Mouse (Mus musculus) cerebellum, adult 9-10 months (tissue): ENCODE data around the gene Ppil6.
A peak's percentile ranks its signal among the peaks of the same experiment; 100 is the strongest.

Experiments used
- DNase-seq: peaks from one replicate; pipeline ENCODE4 v3.0.0; 2022

Gene Ppil6

DNA sequence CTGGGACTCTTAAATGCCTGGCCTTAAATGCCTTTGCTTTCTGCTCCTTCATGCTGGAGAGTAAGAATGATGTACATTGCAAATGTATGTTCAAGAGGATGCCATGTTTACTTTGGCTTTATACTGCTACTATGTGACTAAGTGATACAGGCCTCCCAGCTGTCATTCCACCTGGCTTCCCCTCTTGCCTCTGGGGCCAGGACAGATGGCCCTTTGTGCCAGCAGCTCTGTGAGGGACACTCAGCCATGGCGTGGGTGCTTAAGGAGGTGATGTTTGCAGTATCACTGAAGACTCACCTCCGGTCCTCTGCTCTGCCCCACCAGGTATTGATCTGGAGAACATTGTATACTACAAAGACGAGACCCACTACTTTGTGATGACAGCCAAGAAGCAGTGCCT, 10.3 kb upstream of the Ppil6 start:
- DNase-seq, result no peak

DNA sequence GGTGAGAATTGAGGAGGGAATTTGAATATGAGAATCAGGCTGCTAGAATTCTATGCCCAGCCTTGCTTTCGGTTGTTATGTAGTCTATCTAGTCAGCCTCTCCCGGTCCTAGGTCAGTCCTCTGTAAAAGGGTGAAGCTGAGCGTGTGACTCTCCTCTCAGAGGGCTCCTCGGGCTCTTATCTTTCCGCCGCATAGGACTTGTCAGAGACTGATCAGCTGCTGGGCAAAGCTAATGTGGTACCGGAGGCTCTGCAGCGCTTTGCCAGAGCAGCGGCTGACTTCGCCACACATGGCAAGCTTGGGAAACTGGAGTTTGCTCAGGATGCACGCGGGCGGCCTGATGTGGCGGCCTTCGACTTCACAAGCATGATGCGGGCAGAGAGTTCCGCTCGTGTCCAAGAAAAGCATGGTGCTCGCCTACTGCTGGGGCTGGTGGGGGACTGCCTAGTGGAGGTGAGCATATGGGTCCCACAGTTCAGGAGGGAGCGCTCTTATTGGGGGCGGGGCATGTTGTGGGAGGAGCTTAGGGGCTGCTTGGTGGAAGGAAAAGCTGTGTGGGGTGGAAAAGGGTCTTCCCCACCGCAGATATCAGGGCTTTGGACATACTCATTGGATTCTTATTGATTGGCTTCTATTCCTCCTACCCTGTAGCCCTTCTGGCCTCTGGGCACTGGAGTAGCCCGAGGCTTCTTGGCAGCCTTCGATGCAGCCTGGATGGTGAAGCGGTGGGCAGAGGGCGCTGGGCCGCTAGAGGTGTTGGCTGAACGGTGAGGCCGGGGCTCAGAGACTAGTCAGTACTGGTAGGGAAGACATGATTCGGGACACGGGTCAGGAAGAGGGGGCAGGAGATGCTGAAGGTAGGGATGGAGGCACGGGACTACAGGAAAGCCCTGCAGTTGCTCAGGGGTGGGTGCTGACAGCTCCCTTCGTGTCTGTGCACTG, 9.0 kb upstream of the Ppil6 start:
- no peak for DNase-seq

DNA sequence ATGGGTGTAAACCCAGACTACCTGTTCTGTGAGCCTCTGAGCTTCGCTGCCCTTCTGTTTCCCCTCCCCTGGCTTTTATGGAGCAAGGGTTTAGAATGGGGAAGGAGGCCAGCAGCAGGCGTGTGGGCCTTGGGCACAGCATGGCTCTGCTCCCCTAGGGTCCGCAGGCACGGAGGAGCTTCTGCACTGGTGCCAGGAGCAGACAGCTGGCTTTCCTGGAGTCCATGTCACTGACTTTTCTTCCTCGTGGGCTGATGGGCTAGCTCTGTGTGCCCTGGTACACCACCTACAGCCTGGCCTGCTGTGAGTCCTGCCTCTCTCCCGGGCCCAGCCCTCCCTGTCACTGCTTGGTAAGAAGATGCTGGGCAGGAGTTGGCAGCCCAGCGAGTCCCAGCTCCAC, 7.8 kb upstream of the Ppil6 start:
- peak; percentile 47 for DNase-seq

DNA sequence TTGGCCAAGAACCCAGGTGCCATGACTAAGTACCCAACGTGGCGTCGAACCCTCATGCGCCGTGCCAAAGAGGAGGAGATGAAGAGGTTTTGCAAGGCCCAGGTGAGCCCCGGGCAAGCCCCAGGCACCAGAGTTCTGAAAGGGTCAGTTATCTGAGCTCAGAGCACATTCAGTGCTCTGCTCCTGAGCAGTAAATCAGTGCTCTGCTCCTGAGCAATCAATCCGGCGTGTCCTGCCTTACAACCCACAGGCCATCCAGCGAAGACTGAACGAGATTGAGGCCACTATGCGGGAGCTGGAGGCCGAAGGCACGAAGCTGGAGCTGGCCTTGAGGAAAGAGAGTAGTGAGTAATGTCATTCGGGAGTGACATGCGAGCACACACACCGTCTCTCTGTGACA, 4.5 kb upstream of the Ppil6 start:
- DNase-seq, result no peak

DNA sequence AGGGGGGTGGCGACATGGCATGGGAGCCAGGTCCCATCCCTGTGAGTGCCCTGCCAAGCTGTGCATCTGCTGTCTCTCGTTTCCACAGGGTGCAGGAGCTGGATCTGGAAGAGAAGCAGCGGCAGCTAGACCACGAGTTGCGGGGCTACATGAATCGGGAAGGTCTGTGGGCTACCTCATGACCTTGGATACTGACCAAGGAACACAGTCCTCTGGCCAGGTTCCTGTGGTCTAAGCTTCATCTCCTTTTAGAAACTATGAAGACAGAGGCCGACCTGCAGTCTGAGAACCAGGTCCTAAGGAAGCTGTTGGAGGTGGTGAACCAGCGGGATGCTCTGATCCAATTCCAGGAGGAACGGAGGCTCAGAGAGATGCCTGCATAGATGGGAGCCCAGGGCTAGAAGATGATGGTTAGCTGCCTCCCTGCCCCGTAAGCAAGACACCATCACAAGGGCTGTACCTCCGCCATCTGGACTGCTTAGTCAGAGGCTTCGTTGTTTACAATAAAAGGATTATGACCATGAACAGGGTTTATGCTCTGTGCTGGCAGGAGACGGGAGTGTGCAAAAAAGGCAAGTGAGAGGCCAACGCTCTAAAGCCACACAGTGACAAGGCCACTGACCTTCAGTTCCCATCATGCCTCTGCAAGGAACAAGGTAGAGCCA, 3.6 kb upstream of the Ppil6 start:
- no peak for DNase-seq

DNA sequence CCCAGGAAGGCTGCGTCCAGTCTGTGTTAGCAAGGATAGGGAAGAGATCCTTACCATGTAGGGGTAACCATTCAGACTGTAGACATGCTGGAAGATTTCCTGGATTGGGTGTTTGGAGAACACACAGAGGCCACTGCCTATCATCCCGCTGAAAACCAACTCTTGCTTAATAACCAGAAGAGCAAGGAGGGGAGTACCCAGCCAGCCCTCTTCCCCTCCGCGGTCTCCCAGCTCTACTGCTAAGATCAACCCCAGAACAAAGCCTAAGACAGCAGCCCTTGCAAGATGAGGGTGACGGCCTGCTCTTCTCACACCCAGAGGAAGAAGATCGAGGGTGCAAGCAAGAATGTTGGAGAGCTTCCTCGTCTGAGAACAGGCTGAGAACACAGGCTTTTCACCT, 1.4 kb upstream of the Ppil6 start:
- DNase-seq, result no peak

DNA sequence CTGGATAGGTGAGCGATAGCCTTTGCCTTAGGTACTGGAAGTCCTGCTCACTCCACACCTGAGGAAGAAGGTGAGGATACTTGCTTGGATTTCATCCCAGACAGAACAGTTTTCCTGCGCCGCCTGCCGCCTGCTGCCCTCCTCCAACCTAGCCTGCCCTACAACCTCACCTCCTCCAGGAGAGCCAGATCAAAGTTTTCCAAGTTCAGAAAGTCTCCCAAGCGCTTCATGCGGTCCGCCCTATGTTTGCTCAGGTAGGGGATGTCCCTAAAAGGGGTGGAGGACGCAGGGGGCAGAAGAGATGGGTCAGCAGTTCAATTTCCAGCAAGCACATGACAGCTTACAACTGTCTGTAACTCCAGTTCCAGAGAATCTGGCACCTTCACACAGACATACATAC, 945 bp upstream of the Ppil6 start:
- no peak for DNase-seq

DNA sequence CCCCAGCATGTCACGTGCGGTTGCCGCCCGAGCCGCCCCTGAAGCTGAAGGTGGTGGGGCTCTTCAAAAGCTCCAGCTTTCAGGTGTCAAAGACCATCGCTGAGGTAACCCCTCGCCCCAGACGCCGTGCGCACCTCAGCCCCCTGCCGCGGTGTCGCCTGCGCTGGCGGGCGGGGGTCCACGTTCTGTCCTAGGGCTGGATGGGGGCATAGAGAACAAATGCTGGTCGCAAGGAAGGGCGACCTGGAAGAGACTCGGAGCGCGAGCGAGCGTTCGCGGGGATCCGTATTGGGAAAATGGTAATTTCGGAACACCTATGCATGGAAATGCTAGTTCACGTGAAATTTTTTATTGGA, 257 bp downstream of the Ppil6 start:
- no peak for DNase-seq

DNA sequence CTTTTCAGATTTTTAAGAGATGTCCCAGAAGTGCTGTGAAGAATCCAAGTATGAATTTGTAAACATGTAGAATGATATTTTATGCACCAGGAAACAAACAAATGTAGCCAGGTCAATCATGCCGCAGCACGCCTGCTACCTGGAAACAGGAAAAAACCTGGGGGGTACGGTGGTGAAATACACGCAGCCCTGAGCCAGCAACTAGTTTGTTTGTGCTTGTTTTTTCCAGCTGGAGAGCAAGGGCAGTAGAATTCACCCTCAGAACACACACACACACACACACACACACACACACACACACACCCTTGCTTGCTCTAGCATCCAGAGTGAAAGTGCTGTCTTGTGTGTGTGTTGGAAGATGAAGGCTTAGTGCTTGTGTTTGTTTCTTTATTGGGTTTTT, 872 bp downstream of the Ppil6 start:
- DNase-seq, result no peak

DNA sequence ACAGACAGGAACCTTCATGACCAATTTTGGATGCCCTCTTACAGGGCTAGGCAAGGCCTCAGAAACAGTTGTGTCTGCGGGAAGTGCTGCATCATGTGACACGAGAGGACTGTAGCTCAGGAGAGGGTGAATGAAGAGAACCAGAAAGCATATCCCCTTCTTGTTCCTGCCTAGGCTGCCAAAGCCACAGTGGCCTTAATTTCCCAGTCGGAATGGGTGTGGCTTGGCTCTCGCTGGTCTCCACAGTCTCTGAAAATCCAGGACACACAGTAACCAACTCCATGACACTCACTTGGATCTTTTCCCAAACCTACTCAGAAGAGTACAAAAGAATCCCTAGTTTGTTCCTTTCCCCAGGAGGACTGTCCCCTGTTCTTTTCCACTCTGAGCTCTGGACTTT, 10.7 kb downstream of the Ppil6 start:
- DNase-seq, result no peak

DNA sequence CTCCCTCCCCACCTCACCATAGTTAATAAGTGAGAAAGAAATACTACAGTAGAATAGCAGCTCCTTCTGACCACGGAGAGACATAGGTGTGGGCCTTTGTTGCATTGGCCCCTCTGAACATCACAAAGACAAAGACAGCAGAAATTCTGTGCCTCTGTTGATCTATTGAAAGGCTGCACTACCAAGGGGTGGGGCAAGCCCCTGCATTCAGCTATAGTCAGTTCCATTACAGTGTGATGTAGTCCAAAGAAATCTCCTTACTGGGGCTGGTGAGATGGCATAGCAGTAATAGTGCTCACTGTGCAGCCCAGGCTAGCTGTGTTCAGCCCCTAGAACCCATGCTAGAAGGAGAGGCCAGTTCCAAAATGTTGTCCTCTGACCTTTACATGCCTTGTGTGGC, 14.8 kb downstream of the Ppil6 start:
- no peak for DNase-seq

DNA sequence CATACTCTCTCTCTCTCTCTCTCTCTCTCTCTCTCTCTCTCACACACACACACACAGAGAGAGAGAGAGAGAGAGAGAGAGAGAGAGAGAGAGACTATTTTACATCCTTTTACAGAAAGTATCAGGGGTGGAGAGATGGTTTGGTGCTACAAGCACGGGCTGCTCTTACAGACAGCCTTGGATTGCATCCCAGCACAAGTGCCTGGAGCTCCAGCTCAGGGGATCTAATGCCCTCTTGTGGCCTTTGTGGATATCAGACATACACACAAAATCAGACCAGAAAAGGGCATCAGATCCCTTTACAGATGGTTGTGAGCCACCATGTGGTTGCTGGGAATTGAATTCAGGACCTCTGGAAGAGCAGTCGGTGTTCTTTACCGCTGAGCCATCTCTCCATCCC, 15.2 kb downstream of the Ppil6 start:
- DNase-seq, result peak; percentile 90

DNA sequence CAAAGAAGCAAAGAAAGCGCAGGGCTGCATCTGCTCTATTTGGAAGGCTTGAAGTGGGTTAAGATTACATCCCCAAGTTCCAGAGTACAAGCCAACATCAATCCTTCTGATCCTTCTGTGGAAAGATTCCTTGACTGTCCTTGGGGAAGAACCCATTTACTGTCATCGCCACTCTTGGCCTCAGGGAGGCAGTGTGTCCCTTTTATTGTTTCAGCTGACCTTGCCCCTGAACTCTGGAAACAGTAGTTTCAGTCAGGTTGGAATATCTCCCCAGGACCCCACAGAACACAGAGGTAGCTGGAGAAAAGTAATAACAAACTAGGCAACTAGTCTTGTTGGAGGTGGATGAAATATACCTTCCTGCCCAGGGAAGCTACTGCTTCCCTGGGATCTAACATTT, 18.9 kb downstream of the Ppil6 start:
- DNase-seq, result no peak

DNA sequence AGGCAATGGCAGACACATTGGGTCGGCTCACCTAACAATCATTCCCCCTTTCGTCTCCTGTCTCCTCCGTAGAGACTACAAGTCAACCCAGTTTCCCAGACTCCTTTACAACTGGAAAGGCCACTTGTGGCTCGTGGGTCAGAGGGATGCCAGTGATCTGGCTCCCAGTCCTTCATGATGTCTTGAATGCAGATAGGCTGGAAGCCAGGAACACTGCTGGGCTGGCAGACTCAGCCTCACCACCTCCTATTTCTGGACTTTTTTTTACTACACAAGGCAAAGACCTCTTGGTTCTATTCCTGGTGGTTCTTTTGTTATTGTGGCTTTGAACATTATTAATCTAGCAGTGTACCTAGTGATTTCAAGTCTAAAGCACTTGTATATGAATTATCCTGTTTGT, 24.1 kb downstream of the Ppil6 start:
- DNase-seq, result no peak

DNA sequence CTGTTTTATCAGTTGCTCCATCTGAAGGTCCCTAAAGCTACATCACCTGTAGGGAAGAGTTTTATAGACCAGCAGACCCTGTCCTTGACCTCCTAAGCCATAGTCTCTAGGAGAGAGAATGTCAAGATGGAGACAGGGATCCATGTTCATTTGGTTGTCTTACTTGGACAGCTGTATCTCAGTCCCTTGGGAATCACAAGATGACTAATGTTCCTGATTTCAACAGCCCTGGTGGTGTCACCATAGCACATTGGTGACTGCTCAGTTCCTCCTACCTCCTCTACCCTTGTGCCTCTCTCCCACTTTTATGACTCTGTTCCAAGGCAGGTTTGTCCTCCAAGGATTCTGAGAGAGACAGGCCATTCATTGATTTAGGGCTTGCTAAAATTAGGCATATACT, 24.7 kb downstream of the Ppil6 start:
- DNase-seq, result no peak

DNA sequence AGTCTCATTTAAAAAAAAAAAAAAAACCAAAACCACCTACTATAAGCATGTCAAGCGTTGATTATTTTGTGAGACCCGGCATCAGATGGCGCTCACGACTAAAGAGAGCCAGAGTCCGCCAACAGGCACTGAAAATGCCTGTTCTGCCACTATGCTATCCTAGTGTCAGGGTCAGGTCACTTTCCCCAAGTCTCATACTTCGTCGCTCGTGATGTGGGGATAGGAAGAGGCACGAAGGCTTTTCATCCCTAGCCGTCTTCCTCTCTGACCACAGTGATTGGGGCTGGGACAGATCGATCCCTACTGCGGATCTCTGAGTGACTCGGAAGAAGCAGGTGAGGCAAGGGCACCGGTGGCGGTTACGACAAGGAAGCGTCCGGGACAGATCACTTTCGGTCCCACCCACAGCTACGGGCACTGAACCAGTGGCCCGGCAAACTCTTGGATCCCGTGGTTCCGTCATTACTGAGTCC, 28.3 kb downstream of the Ppil6 start:
- DNase-seq, result peak; percentile 85

DNA sequence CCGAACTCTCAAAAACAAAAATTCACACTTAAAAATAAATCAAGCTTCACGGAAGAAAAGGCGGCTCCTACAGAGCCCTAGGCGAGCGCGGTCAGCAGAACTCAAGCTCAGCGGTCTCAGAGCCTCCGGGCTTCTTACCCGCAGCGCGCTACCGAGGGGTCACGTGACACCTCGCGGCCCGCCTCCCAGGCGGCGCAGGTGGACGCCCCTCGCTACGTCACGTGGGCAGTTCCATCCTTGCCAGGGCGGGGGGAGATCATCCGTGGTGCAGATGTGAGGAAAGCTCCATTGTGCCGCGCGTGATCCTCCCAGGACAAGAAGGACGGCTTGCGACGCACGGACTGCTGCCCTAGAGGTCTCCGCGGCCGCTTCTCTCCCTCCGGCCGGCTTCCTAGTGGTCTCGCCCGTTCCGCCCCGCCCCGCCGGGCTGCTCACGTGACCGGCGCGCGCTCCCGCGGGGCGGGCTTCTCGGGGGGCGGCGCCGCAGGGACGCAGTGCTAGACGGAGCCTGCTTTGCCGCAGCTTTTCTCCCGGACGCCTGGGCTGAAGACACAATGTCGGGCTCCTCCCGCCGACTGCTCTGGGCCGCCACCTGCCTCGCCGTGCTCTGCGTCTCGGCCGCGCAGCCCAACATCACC, 28.9 kb downstream of the Ppil6 start, which contains the start of gene Cd164:
TSS of gene Cd164 (plus strand) at position 434 of the 638 bp plus-strand sequence.
- peak; percentile 94 for DNase-seq

DNA sequence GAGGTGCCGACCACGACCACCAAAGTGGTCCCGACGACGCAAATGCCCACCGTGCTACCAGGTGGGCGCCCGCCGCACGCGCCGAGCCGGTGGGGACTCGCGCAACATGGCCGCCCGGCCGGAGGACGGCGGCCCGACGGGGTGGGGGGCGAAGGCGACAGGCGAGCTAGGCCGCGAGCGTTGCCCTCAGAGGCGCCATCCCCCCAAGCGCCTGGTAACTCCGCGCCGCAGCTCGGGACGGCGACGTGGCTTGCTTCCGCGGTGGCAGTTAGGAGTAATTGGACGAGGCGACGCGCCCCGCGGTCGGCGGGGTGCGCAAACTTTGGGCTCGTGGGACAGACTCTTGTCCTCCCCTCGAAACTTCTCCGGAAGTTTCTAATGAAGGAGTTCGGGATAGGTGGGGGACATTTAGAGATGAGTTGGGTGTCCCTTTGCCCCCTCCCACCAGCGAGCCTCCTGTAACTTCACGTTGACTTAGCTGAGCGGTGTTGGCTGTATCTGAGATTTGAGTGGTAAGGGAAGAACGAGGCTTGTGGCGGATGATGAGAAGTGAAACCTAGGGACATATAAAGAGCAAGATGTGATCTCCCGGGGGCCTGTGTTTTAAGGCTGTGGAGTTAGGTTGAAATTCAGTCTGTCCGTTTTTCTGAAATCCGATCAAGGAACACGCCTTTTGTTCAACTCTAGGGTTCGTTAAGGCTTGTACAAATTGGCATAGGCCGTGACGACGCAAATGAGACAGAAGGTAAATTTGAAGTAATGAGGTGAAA, 29.6 kb downstream of the Ppil6 start:
- DNase-seq, result peak; percentile 60

DNA sequence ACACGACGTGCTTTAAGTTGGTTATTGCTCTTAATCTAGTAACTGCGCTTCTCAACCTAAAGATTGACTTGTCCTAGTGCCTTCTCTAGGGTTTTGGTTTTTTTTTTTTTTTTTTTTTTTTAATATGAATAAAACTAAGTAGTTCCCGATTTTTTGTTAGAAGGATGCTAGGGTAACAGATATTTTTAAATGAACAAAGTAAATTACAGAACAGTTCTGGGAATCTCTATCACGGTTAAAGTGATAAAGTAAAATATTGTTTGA, 30.1 kb downstream of the Ppil6 start:
- no peak for DNase-seq

DNA sequence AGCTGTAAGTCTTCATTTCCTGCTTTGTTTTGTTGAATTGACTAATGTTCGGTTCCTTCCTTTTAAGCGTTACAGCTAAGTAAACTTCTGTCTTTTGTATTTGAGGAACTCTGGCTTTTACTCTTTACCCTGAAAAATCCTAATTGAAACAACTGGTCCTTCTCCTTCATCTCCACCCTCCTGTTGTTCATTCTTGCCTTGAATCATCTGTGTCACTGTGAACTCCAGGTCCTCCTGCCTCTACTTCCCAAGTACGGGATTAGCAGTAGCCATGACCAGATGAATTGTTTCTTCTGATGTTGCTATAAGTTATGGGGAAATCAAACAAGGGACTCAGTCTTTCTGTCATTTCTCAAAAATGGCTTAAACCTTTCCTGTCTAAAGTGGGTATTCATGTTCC, 33.1 kb downstream of the Ppil6 start:
- no peak for DNase-seq

DNA sequence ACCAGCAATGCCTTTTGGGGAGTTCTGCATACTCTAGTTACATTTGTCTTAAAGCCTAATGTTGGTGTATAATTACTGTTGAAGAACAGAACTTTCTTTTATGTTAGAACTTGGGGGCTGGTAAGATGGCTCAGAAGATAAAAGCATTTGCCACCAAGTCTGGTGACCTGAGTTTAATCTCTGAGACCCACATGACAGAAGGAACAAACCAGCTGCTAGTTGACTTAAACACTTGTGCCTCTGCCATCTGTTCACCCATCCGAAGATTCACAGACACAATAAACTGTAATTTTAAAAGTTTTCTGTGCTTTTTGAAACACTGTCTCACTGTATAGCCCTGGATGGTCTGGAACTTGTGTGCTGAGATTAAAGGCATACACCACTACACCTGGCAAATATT, 35.5 kb downstream of the Ppil6 start:
- DNase-seq, result no peak

DNA sequence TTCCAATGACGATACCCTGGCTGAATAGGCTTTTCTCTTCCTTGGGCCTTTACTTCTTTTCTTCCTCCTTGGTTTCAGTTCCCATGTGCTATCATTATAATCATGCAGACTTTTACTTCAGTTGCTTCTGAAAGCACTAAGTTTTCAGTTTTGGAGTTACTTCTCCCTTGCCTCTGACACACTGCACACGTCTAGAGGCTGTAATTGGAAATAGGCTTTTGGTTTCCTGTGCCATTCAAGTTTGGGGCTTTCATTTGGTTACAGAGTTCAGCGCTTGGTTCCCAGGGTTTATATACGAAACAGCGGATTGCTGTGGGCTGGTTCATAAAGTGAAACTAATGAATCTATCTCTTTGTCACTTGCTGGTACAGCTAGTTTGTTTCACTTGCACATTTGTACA, 39.7 kb downstream of the Ppil6 start:
- no peak for DNase-seq

DNA sequence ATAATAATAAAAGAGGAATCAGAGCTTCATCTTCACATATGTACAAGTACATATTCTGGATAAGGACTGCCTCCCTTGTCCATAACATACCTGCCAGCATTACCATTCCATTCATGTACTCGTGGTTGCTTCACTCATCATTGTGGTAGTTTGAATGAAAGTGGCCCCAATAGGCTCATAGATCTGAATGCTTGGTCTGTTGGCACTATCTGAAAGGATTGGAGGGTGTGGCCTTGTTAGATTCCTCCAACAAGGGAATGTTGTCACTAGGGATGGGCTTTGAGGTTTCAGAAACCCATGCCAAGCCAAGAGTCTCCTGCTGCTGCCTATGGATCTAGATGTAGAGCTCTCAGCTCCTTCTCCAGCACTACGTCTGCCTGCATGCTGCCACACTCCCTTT, 45.8 kb downstream of the Ppil6 start:
- no peak for DNase-seq
